Mouse (Mus musculus): ENCODE measurements around the gene Bud23.

The Bud23 gene

GRCm38 (mm10) chr5:135076931-135077505 is 12.3 kb upstream of the Bud23 start:
- TF ChIP-seq GATA4 (IDR thresholded peaks at IDR 0.05; ENCODE audit: insufficient replicate concordance, low read length) = no peak

GRCm38 (mm10) chr5:135076368-135076767 is 11.6 kb upstream of the Bud23 start:
- TF ChIP-seq GATA4 (IDR thresholded peaks at IDR 0.05; ENCODE audit: insufficient replicate concordance, low read length) = no peak

GRCm38 (mm10) chr5:135075655-135076054 is 10.9 kb upstream of the Bud23 start:
- TF ChIP-seq GATA4 (IDR thresholded peaks at IDR 0.05; ENCODE audit: insufficient replicate concordance, low read length) = no peak

GRCm38 (mm10) chr5:135073349-135074150 is 8.8 kb upstream of the Bud23 start:
- TF ChIP-seq GATA4 (IDR thresholded peaks at IDR 0.05; ENCODE audit: insufficient replicate concordance, low read length) = no peak

GRCm38 (mm10) chr5:135072720-135073119 is 8.0 kb upstream of the Bud23 start:
- no peak for TF ChIP-seq GATA4 (IDR thresholded peaks at IDR 0.05; ENCODE audit: insufficient replicate concordance, low read length)

GRCm38 (mm10) chr5:135072061-135072460 is 7.3 kb upstream of the Bud23 start:
- TF ChIP-seq GATA4 (IDR thresholded peaks at IDR 0.05; ENCODE audit: insufficient replicate concordance, low read length) = no peak

- no peak for TF ChIP-seq GATA4 (IDR thresholded peaks at IDR 0.05; ENCODE audit: insufficient replicate concordance, low read length)
These were observed 5.7 kb upstream of the Bud23 start for GRCm38 (mm10) chr5:135070448-135070847.

GRCm38 (mm10) chr5:135066008-135066407 is 1.2 kb upstream of the Bud23 start:
- no peak for TF ChIP-seq GATA4 (IDR thresholded peaks at IDR 0.05; ENCODE audit: insufficient replicate concordance, low read length)

- no peak for TF ChIP-seq GATA4 (IDR thresholded peaks at IDR 0.05; ENCODE audit: insufficient replicate concordance, low read length)
These were observed 385 bp downstream of the Bud23 start for GRCm38 (mm10) chr5:135064382-135064766.

- no peak for TF ChIP-seq GATA4 (IDR thresholded peaks at IDR 0.05; ENCODE audit: insufficient replicate concordance, low read length)
These were observed 954 bp downstream of the Bud23 start, which contains the start of gene Dnajc30 for GRCm38 (mm10) chr5:135063629-135064381. TSS of gene Dnajc30 (plus strand) at chr5:135064202.

GRCm38 (mm10) chr5:135053356-135053755 is 11.4 kb downstream of the Bud23 start:
- TF ChIP-seq GATA4 (IDR thresholded peaks at IDR 0.05; ENCODE audit: insufficient replicate concordance, low read length) = no peak

GRCm38 (mm10) chr5:135048539-135048938 is 16.2 kb downstream of the Bud23 start:
- no peak for TF ChIP-seq GATA4 (IDR thresholded peaks at IDR 0.05; ENCODE audit: insufficient replicate concordance, low read length)

GRCm38 (mm10) chr5:135044575-135044974 is 20.2 kb downstream of the Bud23 start:
- no peak for TF ChIP-seq GATA4 (IDR thresholded peaks at IDR 0.05; ENCODE audit: insufficient replicate concordance, low read length)

- no peak for TF ChIP-seq GATA4 (IDR thresholded peaks at IDR 0.05; ENCODE audit: insufficient replicate concordance, low read length)
These were observed 22.5 kb downstream of the Bud23 start for GRCm38 (mm10) chr5:135042105-135042788.

- TF ChIP-seq GATA4 (IDR thresholded peaks at IDR 0.05; ENCODE audit: insufficient replicate concordance, low read length) = no peak
These were observed 24.0 kb downstream of the Bud23 start for GRCm38 (mm10) chr5:135040777-135041176.

Measured in liver, adult (tissue).